Mouse (Mus musculus) adrenal gland, adult 8-10 months (tissue): ENCODE data around the gene Slc51a. TPM values are rescaled to one million over a fixed set of nuclear protein-coding genes. Genes with fewer than 3 reads are reported as not detected.

Source experiments
- DNase-seq: peaks from one replicate; pipeline ENCODE4 v3.0.0; 2022
- total RNA-seq, 4 experiments: library from RNA; stranded (reverse); gene quantifications; 2 replicates each; pipeline ENCODE4 v1.2.4; 2022

Gene Slc51a
- total RNA-seq, 4 experiments from 2014 or later = 0.22 to 0.34 (median 0.27) TPM

DNA sequence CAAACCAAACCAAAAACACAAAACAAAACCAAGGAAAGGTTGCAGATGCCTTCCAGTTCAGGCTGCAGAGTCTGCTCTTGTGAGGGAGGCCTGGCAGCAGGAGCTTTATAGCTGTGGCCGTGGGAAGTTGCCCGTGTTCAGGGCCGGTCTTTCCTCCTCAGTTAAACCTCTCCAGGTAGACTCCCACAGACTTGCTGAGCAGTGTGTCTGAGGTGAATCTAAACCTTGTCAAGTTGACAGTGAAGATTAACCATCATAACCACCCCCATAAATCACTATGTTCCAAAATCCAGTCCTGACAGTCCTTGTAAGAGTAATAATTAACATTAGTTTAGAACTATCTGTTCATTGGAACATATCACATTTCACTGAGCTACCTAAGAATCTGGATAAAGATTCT lies 60.2 kb downstream of the Slc51a start:
- DNase-seq = no peak

Other genes starting within 250 kb of the Slc51a start
- gene Fbxo45, start 240.7 kb downstream of the Slc51a start, total RNA-seq = 10 to 100 TPM; 16.8 to 20.1 (median 19.2) TPM
- gene Wdr53, start 240.7 kb downstream of the Slc51a start, total RNA-seq = 10 to 100 TPM; 13.0 to 17.8 (median 14.9) TPM
- not detected for gene Smco1, start 216.4 kb downstream of the Slc51a start, total RNA-seq
- 10 to 100 TPM; 24.5 to 30.2 (median 26.0) TPM for gene Rnf168, start 210.4 kb downstream of the Slc51a start, total RNA-seq
- 10 to 100 TPM; 58.8 to 79.6 (median 69.9) TPM for gene Ubxn7, start 155.6 kb downstream of the Slc51a start, total RNA-seq
- under 1 TPM; 0.37 to 0.91 (median 0.45) TPM for gene Tm4sf19, start 87.4 kb downstream of the Slc51a start, total RNA-seq
- 10 to 100 TPM in 2 of 4 experiments, 1 to 10 TPM in 2; 7.2 to 13.8 (median 9.2) TPM for gene Tctex1d2, start 68.2 kb downstream of the Slc51a start, total RNA-seq
- 100 to 1,000 TPM in 1 of 4 experiments, 10 to 100 TPM in 3; 78.1 to 103 (median 87.3) TPM for gene Pcyt1a, start 57.0 kb downstream of the Slc51a start, total RNA-seq
- gene Zdhhc19, start 8.4 kb upstream of the Slc51a start, total RNA-seq = not detected
- gene Tfrc, start 121.0 kb upstream of the Slc51a start, total RNA-seq = 10 to 100 TPM; 17.5 to 46.5 (median 26.6) TPM
- 10 to 100 TPM; 33.0 to 66.6 (median 48.3) TPM for gene Tnk2, start 156.0 kb upstream of the Slc51a start, total RNA-seq
- not detected for gene Muc4, start 248.0 kb upstream of the Slc51a start, total RNA-seq